Mouse (Mus musculus) midbrain, postnatal 0 days (tissue): ENCODE data around the gene Efemp1. TPM values are rescaled to one million over a fixed set of nuclear protein-coding genes. Genes with fewer than 3 reads are reported as not detected.
A peak's percentile ranks its signal among the peaks of the same experiment; 100 is the strongest.

Experiments
- ATAC-seq: fragments of 200-750 bp; cut with Nextera tagmentation; 2 replicates; pipeline ENCODE4 v1.8.0; 2017; ENCODE audit warnings: moderate number of reproducible peaks, mild to moderate bottlenecking, moderate TSS enrichment, moderate library complexity; ENCODE audit not compliant: low FRiP score
- DNase-seq: peaks from one replicate; pipeline ENCODE4 v3.0.0-alpha.2; 2015; ENCODE audit warnings: low spot score
- H3K27ac ChIP-seq: fragments of 300-500 bp; sonication (generic); 2 replicates; pipeline ENCODE4 v1.5.1; 2014; ENCODE audit warnings: low read depth, mild to moderate bottlenecking, low read length, mixed read lengths
- H3K27me3 ChIP-seq: fragments of 300-500 bp; sonication (generic); 2 replicates; pipeline ENCODE4 v1.6.1; 2014; ENCODE audit warnings: low read length, control low read depth, mixed read lengths; ENCODE audit not compliant: insufficient read depth
- H3K36me3 ChIP-seq: fragments of 300-500 bp; sonication (generic); 2 replicates; pipeline ENCODE4 v1.6.1; 2014; ENCODE audit warnings: low read length, control low read depth, mixed read lengths; ENCODE audit not compliant: insufficient read depth
- H3K4me1 ChIP-seq: fragments of 300-500 bp; sonication (generic); 2 replicates; pipeline ENCODE4 v1.6.1; 2014; ENCODE audit warnings: mild to moderate bottlenecking, control low read depth, antibody characterized with exemption, low read length, mixed read lengths; ENCODE audit not compliant: insufficient read depth
- H3K4me2 ChIP-seq: fragments of 300-500 bp; sonication (generic); 2 replicates; pipeline ENCODE4 v1.6.1; 2014; ENCODE audit warnings: low read depth, mild to moderate bottlenecking, low read length, mixed read lengths; ENCODE audit not compliant: poor library complexity, severe bottlenecking
- H3K4me3 ChIP-seq: fragments of 300-500 bp; sonication (generic); 2 replicates; pipeline ENCODE4 v1.5.1; 2014; ENCODE audit warnings: low read depth, mild to moderate bottlenecking, low read length, moderate library complexity
- H3K9ac ChIP-seq: fragments of 300-500 bp; sonication (generic); replicated peaks from 2 replicates; pipeline ENCODE4 v1.6.1; 2014; ENCODE audit warnings: mild to moderate bottlenecking, low read length, moderate library complexity, mixed read lengths; ENCODE audit not compliant: poor library complexity, severe bottlenecking
- H3K9me3 ChIP-seq: fragments of 300-500 bp; sonication (generic); 2 replicates; pipeline ENCODE4 v1.6.1; 2016; ENCODE audit warnings: low read length, control low read depth
- CTCF ChIP-seq: IDR thresholded peaks from 2 replicates; pipeline ENCODE4 v1.5.1; 2016; ENCODE audit warnings: antibody characterized with exemption, mild to moderate bottlenecking
- WGBS: fragments of 180-500 bp; shearing (Covaris S2); extraction: QIAGEN DNeasy Blood & Tissue Kit; methylation state at CpG from one replicate; pipeline ENCODE4 v1.1.7; 2014; 5-methylcytosine and 5-hydroxymethylcytosine counted together
- polyA plus RNA-seq: library from polyadenylated mRNA; unstranded; fragments of >200 nt; fragmentation: Nextera tagmentation; extraction: Ambion mirVana; gene quantifications from 2 replicates; pipeline ENCODE4 v1.2.1, GENCODE M21; 2015
- total RNA-seq: library from RNA; depleted of rRNA; stranded (reverse); fragments of >200 nt; gene quantifications from 2 replicates; pipeline ENCODE4 v1.2.3, GENCODE M21; 2014

Gene Efemp1
- total and polyA plus RNA-seq, 2 experiments from 2014 or later, result 7.1 to 8.5 TPM

- TF ChIP-seq CTCF, result no peak
- Histone ChIP-seq H3K36me3 (no peaks in the 10 kb centered on the region), H3K9ac (no peak overlapping the region), H3K27me3 (no peaks in the 10 kb centered on the region), H3K4me2 (no peak overlapping the region), H3K27ac (no peak overlapping the region), H3K4me3 (no peak overlapping the region), H3K9me3 (no peaks in the 10 kb centered on the region), H3K4me1 (no peaks in the 10 kb centered on the region)
- DNase-seq, result no peak
- ATAC-seq, result no peak
- WGBS, result 66% methylated on average over 3 of the region's 3 CpGs
These were observed 19.2 kb upstream of the Efemp1 start for GRCm38 (mm10) chr11:28833809-28834208.

- ATAC-seq (no peak), DNase-seq (no peak)
- no peak for TF ChIP-seq CTCF
- Histone ChIP-seq H3K27me3 (no peaks in the 10 kb centered on the region), H3K4me1 (no peaks in the 10 kb centered on the region), H3K4me2 (no peak overlapping the region), H3K9ac (no peak overlapping the region), H3K4me3 (no peak overlapping the region), H3K36me3 (no peaks in the 10 kb centered on the region), H3K27ac (no peak overlapping the region), H3K9me3 (no peaks in the 10 kb centered on the region)
These were observed 17.9 kb upstream of the Efemp1 start for GRCm38 (mm10) chr11:28835141-28835540.

DNA sequence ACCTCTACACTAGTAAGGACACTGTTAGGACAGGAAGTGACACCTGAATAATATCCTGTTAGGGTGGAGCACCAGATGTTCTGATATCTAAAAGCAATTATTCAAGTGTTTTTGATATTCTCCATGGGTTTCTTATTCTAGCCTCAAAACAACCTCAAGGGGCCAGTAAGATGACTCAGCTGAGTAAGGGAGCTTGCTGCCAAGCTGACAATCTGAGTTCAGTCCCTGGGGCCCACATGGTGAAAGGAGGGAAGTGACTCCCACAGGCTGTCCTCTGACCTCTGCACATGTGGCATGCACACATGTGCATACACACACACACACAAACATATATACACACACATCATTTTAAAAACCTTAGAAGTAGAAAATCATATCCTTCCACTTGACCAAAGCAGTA is 3.2 kb upstream of the Efemp1 start:
- Histone ChIP-seq H3K27ac (no peak overlapping the region), H3K9ac (no peak overlapping the region), H3K4me1 (0 out of 2 replicates have a peak, but pooled peaks cover 3% of the 10 kb centered on the region), H3K9me3 (no peaks in the 10 kb centered on the region), H3K36me3 (no peaks in the 10 kb centered on the region), H3K4me3 (no peak overlapping the region), H3K27me3 (peaks cover 8% of the 10 kb centered on the region; the same call in 1 of the 2 replicates), H3K4me2 (no peak overlapping the region)
- no peak for TF ChIP-seq CTCF
- DNase-seq, result no peak
- no peak for ATAC-seq

- Histone ChIP-seq H3K9me3 (no peaks in the 10 kb centered on the region), H3K27me3 (peaks cover 8% of the 10 kb centered on the region; the same call in 1 of the 2 replicates), H3K4me2 (no peak overlapping the region), H3K36me3 (no peaks in the 10 kb centered on the region), H3K27ac (no peak overlapping the region), H3K4me3 (no peak overlapping the region), H3K9ac (no peak overlapping the region), H3K4me1 (0 out of 2 replicates have a peak, but pooled peaks cover 3% of the 10 kb centered on the region)
- ATAC-seq (no peak), DNase-seq (no peak)
- 69% methylated on average over 4 of the region's 4 CpGs for WGBS
- TF ChIP-seq CTCF, result no peak
These were observed 1.4 kb upstream of the Efemp1 start for GRCm38 (mm10) chr11:28851645-28852044.

- no peaks in the 10 kb centered on the region for H3K36me3 ChIP-seq
- WGBS, result 38% methylated on average over 6 of the region's 6 CpGs
- peak overlapping the region; percentile 74 for H3K4me2 ChIP-seq
- TF ChIP-seq CTCF, result no peak
- H3K27me3 ChIP-seq, result peaks cover 8% of the 10 kb centered on the region; the same call in 1 of the 2 replicates
- no peak overlapping the region for H3K27ac ChIP-seq
- H3K9ac ChIP-seq, result no peak overlapping the region
- H3K4me3 ChIP-seq, result peak overlapping the region; percentile 41; the same call in 1 of the 2 replicates
- H3K4me1 ChIP-seq, result 0 out of 2 replicates have a peak, but pooled peaks cover 3% of the 10 kb centered on the region
- H3K9me3 ChIP-seq, result no peaks in the 10 kb centered on the region
- ATAC-seq (no peak), DNase-seq (no peak)
These were observed 564 bp upstream of the Efemp1 start for GRCm38 (mm10) chr11:28852361-28852919.

GRCm38 (mm10) chr11:28859125-28859524 is 6.1 kb downstream of the Efemp1 start:
- DNase-seq (no peak), ATAC-seq (no peak)
- Histone ChIP-seq H3K27ac (no peak overlapping the region), H3K36me3 (no peaks in the 10 kb centered on the region), H3K9ac (no peak overlapping the region), H3K4me1 (no peaks in the 10 kb centered on the region), H3K9me3 (no peaks in the 10 kb centered on the region), H3K4me2 (no peak overlapping the region), H3K27me3 (no peaks in the 10 kb centered on the region), H3K4me3 (no peak overlapping the region)
- no peak for TF ChIP-seq CTCF
